Mouse (Mus musculus): Measurements from ENCODE around the gene Acss1.

Acss1 gene

GRCm38 (mm10) chr2:150638370-150638733 is 29.9 kb downstream of the Acss1 start:
- no peak for DNase-seq (ENCODE audit: low spot score in 2 of 2)

GRCm38 (mm10) chr2:150637702-150638369 is 30.5 kb downstream of the Acss1 start:
- DNase-seq (ENCODE audit: low spot score in 2 of 2) = no peak

- DNase-seq (ENCODE audit: low spot score in 2 of 2) = no peak
Observed at GRCm38 (mm10) chr2:150635877-150636446, 32.3 kb downstream of the Acss1 start.

GRCm38 (mm10) chr2:150629255-150629654 is 39.0 kb downstream of the Acss1 start:
- no peak for DNase-seq (ENCODE audit: low spot score in 2 of 2)

GRCm38 (mm10) chr2:150627140-150627539 is 41.2 kb downstream of the Acss1 start:
- no peak for DNase-seq (ENCODE audit: low spot score in 2 of 2)

- no peak for DNase-seq (ENCODE audit: low spot score in 2 of 2)
Observed at GRCm38 (mm10) chr2:150624926-150625325, 43.4 kb downstream of the Acss1 start.

GRCm38 (mm10) chr2:150623957-150624356 is 44.3 kb downstream of the Acss1 start:
- DNase-seq (ENCODE audit: low spot score in 2 of 2) = no peak

GRCm38 (mm10) chr2:150621698-150622097 is 46.6 kb downstream of the Acss1 start:
- DNase-seq (ENCODE audit: low spot score in 2 of 2) = no peak

- no peak for DNase-seq (ENCODE audit: low spot score in 2 of 2)
Observed at GRCm38 (mm10) chr2:150610097-150610496, 58.2 kb downstream of the Acss1 start.

- peak; percentile 20 to 64 for DNase-seq (ENCODE audit: low spot score in 2 of 2)
Observed at GRCm38 (mm10) chr2:150608872-150609560, 59.3 kb downstream of the Acss1 start.

GRCm38 (mm10) chr2:150608087-150608799 is 60.1 kb downstream of the Acss1 start, which contains the start of gene Apmap:
Gene Apmap (minus strand): TSS chr2:150608567.
- DNase-seq (ENCODE audit: low spot score in 2 of 2) = peak; percentile 94 to 96

GRCm38 (mm10) chr2:150607086-150607485 is 61.2 kb downstream of the Acss1 start:
- DNase-seq (ENCODE audit: low spot score in 2 of 2) = no peak

GRCm38 (mm10) chr2:150604802-150605201 is 63.5 kb downstream of the Acss1 start:
- no peak for DNase-seq (ENCODE audit: low spot score in 2 of 2)

GRCm38 (mm10) chr2:150602166-150602565 is 66.1 kb downstream of the Acss1 start:
- DNase-seq (ENCODE audit: low spot score in 2 of 2) = no peak

- DNase-seq (ENCODE audit: low spot score in 2 of 2) = no peak
Observed at GRCm38 (mm10) chr2:150600263-150600662, 68.0 kb downstream of the Acss1 start.

- DNase-seq (ENCODE audit: low spot score in 2 of 2) = no peak
Observed at GRCm38 (mm10) chr2:150595411-150596190, 72.7 kb downstream of the Acss1 start.

- no peak for DNase-seq (ENCODE audit: low spot score in 2 of 2)
Observed at GRCm38 (mm10) chr2:150589076-150589475, 79.2 kb downstream of the Acss1 start.

GRCm38 (mm10) chr2:150579628-150580027 is 88.7 kb downstream of the Acss1 start:
- no peak for DNase-seq (ENCODE audit: low spot score in 2 of 2)

GRCm38 (mm10) chr2:150578603-150579002 is 89.7 kb downstream of the Acss1 start:
- DNase-seq (ENCODE audit: low spot score in 2 of 2) = no peak

GRCm38 (mm10) chr2:150576256-150576655 is 92.0 kb downstream of the Acss1 start:
- DNase-seq (ENCODE audit: low spot score in 2 of 2) = no peak

- DNase-seq (ENCODE audit: low spot score in 2 of 2) = no peak
Observed at GRCm38 (mm10) chr2:150572463-150572862, 95.8 kb downstream of the Acss1 start.

- DNase-seq (ENCODE audit: low spot score in 2 of 2) = no peak
Observed at GRCm38 (mm10) chr2:150570761-150571160, 97.5 kb downstream of the Acss1 start.
